Mouse (Mus musculus) liver, adult 2 months (tissue): ENCODE measurements around the gene Banp.

Source experiments
- CTCF ChIP-seq: fragments of 200-500 bp; IDR thresholded peaks from 2 replicates; pipeline ENCODE4 v1.5.1; 2011; ENCODE audit warnings: low read depth, low read length, control low read depth
- POLR2A ChIP-seq: fragments of 200-500 bp; IDR thresholded peaks from 2 replicates; pipeline ENCODE4 v1.6.1; 2011; ENCODE audit warnings: low read length, control low read depth; ENCODE audit not compliant: insufficient read depth; ENCODE audit errors: extremely low read depth

DNA sequence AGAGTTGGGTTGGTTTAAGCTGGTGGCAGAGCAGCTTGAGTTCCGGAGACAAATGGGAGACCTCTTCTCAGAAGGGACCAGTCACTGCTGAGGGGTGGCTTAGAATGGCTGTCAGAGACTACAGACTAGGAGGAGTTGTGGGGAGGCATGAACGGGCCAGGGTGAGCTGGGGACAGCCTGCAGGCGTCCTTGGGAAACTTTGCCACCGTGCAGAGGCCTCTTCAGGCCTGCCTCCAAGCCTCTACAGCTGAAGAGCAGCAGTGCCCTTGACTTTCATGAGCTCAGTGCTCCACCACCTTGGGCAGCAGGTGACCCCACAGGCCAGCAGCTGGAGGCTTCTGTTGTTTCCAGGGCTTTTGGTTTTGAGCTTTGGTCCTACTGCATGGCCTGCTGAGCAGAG is 49.1 kb downstream of the Banp start:
- TF ChIP-seq POLR2A, result no peak
- TF ChIP-seq CTCF, result no peak
